Mouse (Mus musculus) thymus, adult 2 months (tissue): Measurements from ENCODE around the gene Zcchc2.

Experiments
- CTCF ChIP-seq: fragments of 200-500 bp; IDR thresholded peaks from 2 replicates; pipeline ENCODE4 v1.5.1; 2012; ENCODE audit warnings: mild to moderate bottlenecking, control low read depth, low read length, moderate library complexity, borderline replicate concordance; ENCODE audit not compliant: control insufficient read depth, poor library complexity, insufficient read depth; ENCODE audit errors: extremely low read depth
- POLR2A ChIP-seq: fragments of 200-500 bp; IDR thresholded peaks from 2 replicates; pipeline ENCODE4 v1.6.1; 2012; ENCODE audit warnings: mild to moderate bottlenecking, low read length, control low read depth, moderate library complexity; ENCODE audit not compliant: control insufficient read depth, poor library complexity, insufficient read depth; ENCODE audit errors: extremely low read depth

DNA sequence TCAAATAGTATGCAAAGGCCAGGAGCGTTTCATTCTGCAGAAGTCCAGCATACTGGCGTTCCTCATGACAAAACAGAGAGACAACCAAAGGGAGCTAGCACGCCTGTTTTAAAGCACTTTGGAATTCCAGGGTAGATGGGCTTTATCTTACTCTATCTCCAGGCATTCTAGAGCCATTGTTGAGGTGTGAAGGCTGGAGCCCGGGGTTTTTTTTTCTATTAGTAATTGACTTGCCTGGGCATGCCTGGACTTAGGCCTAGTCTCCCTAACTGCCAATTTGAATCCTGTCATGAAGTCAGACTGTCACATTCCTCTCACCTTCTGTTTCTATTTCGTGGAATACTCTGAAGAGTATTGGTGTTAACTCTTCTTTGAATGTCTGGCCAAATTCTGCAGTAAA is 68.1 kb downstream of the Zcchc2 start:
- no peak for TF ChIP-seq CTCF
- TF ChIP-seq POLR2A: no peak
